Mouse (Mus musculus) stomach, postnatal 0 days (tissue): ENCODE data around the gene Mier1. TPM values are rescaled to one million over a fixed set of nuclear protein-coding genes. Genes with fewer than 3 reads are reported as not detected.
"Not testable (repeated sequence)": the region's sequence is repeated elsewhere in the genome, so short reads cannot be mapped to it uniquely, and the experiment has no call there.

Experiments
- ATAC-seq: fragments of 200-750 bp; cut with Nextera tagmentation; 2 replicates; pipeline ENCODE4 v1.8.0; 2017; ENCODE audit not compliant: low FRiP score, low TSS enrichment
- DNase-seq: peaks from one replicate; pipeline ENCODE4 v3.0.0-alpha.2; 2016; ENCODE audit warnings: low spot score
- H3K27ac ChIP-seq: fragments of 300-500 bp; sonication (generic); replicated peaks from 2 replicates; pipeline ENCODE4 v1.5.1; 2014; ENCODE audit warnings: mild to moderate bottlenecking, control low read depth
- H3K27me3 ChIP-seq: fragments of 300-500 bp; sonication (generic); 2 replicates; pipeline ENCODE4 v1.6.1; 2014; ENCODE audit warnings: low read length; ENCODE audit not compliant: control insufficient read depth, insufficient read depth
- H3K36me3 ChIP-seq: fragments of 300-500 bp; sonication (generic); 2 replicates; pipeline ENCODE4 v1.6.1; 2014; ENCODE audit warnings: low read length, mixed read lengths; ENCODE audit not compliant: control insufficient read depth, insufficient read depth
- H3K4me1 ChIP-seq: fragments of 300-500 bp; sonication (generic); replicated peaks from 2 replicates; pipeline ENCODE4 v1.6.1; 2014; ENCODE audit warnings: antibody characterized with exemption; ENCODE audit not compliant: control insufficient read depth, insufficient read depth
- H3K4me2 ChIP-seq: fragments of 300-500 bp; sonication (generic); replicated peaks from 2 replicates; pipeline ENCODE4 v1.6.1; 2014; ENCODE audit warnings: low read depth, mild to moderate bottlenecking, control low read depth, moderate library complexity
- H3K4me3 ChIP-seq: fragments of 300-500 bp; sonication (generic); 2 replicates; pipeline ENCODE4 v1.5.1; 2014; ENCODE audit warnings: low read depth, low read length, control low read depth
- H3K9ac ChIP-seq: fragments of 300-500 bp; sonication (generic); 2 replicates; pipeline ENCODE4 v1.6.1; 2014; ENCODE audit warnings: mild to moderate bottlenecking, low read length, control low read depth, mixed read lengths
- H3K9me3 ChIP-seq: fragments of 300-500 bp; sonication (generic); 2 replicates; pipeline ENCODE4 v1.6.1; 2016; ENCODE audit warnings: low read length; ENCODE audit not compliant: control insufficient read depth
- CTCF ChIP-seq: IDR thresholded peaks from 2 replicates; pipeline ENCODE4 v1.5.1; 2016; ENCODE audit warnings: antibody characterized with exemption, low read depth, mild to moderate bottlenecking, moderate library complexity
- EP300 ChIP-seq: optimal IDR thresholded peaks from 2 replicates; pipeline ENCODE3; 2016; ENCODE audit warnings: antibody characterized with exemption
- WGBS: fragments of 180-500 bp; shearing (Covaris S2); extraction: QIAGEN DNeasy Blood & Tissue Kit; methylation state at CpG from one replicate; pipeline ENCODE4 v1.1.7; 2014; 5-methylcytosine and 5-hydroxymethylcytosine counted together
- polyA plus RNA-seq: library from polyadenylated mRNA; unstranded; fragments of >200 nt; fragmentation: Nextera tagmentation; extraction: Ambion mirVana; gene quantifications from 2 replicates; pipeline ENCODE4 v1.2.1, GENCODE M21; 2015

Gene Mier1
- polyA plus RNA-seq, 1 experiment from 2014 or later = 31.1 TPM

- Histone ChIP-seq H3K36me3 (no peaks in the 10 kb centered on the region), H3K4me1 (no peaks in the 10 kb centered on the region; the same call in 1 of the 2 replicates), H3K9me3 (no peaks in the 10 kb centered on the region), H3K9ac (no peak overlapping the region), H3K4me2 (no peak overlapping the region), H3K4me3 (no peak overlapping the region), H3K27ac (no peak overlapping the region), H3K27me3 (no peaks in the 10 kb centered on the region)
- DNase-seq (no peak), ATAC-seq (no peak)
- WGBS = 74% methylated on average over 4 of the region's 4 CpGs
- TF ChIP-seq EP300 (no peak), CTCF (no peak)
These were observed 12.3 kb downstream of the Mier1 start for GRCm38 (mm10) chr4:103126533-103126932.

- H3K27ac ChIP-seq = no peak overlapping the region
- no peak overlapping the region for H3K4me2 ChIP-seq
- no peaks in the 10 kb centered on the region for H3K9me3 ChIP-seq
- peaks cover 5% of the 10 kb centered on the region; the same call in 1 of the 2 replicates for H3K36me3 ChIP-seq
- H3K27me3 ChIP-seq = no peaks in the 10 kb centered on the region
- H3K4me1 ChIP-seq = no peaks in the 10 kb centered on the region
- no peak for ATAC-seq
- WGBS = 37% methylated on average over 1 of the region's 1 CpGs
- TF ChIP-seq CTCF = no peak
- TF ChIP-seq EP300 = no peak
- no peak overlapping the region for H3K4me3 ChIP-seq
- DNase-seq = no peak
- no peak overlapping the region for H3K9ac ChIP-seq
These were observed 22.8 kb downstream of the Mier1 start for GRCm38 (mm10) chr4:103136946-103137345.

GRCm38 (mm10) chr4:103146339-103146738 lies 32.1 kb downstream of the Mier1 start:
- DNase-seq (peak; percentile 75), ATAC-seq (no peak)
- WGBS = 34% methylated on average over 5 of the region's 5 CpGs
- Histone ChIP-seq H3K4me1 (no peaks in the 10 kb centered on the region), H3K36me3 (peaks cover 16% of the 10 kb centered on the region; the same call in 1 of the 2 replicates), H3K9ac (no peak overlapping the region), H3K4me2 (no peak overlapping the region), H3K9me3 (no peaks in the 10 kb centered on the region), H3K27me3 (no peaks in the 10 kb centered on the region), H3K4me3 (no peak overlapping the region), H3K27ac (no peak overlapping the region)
- TF ChIP-seq EP300 (no peak), CTCF (peak; percentile 92)

- Histone ChIP-seq H3K4me2 (no peak overlapping the region), H3K27me3 (no peaks in the 10 kb centered on the region), H3K4me3 (no peak overlapping the region), H3K9ac (no peak overlapping the region), H3K27ac (no peak overlapping the region), H3K36me3 (peaks cover 14% of the 10 kb centered on the region; the same call in 1 of the 2 replicates), H3K9me3 (no peaks in the 10 kb centered on the region), H3K4me1 (no peaks in the 10 kb centered on the region)
- 75% methylated on average over 5 of the region's 5 CpGs for WGBS
- ATAC-seq (no peak), DNase-seq (no peak)
- TF ChIP-seq EP300 (no peak), CTCF (no peak)
These were observed 37.8 kb downstream of the Mier1 start for GRCm38 (mm10) chr4:103151946-103152345.

- no peak for ATAC-seq
- H3K9me3 ChIP-seq = no peaks in the 10 kb centered on the region
- no peak overlapping the region for H3K4me3 ChIP-seq
- no peak for DNase-seq
- no peak overlapping the region for H3K9ac ChIP-seq
- 95% methylated on average over 4 of the region's 4 CpGs for WGBS
- no peaks in the 10 kb centered on the region for H3K27me3 ChIP-seq
- no peak overlapping the region for H3K4me2 ChIP-seq
- H3K27ac ChIP-seq = no peak overlapping the region
- peaks cover 19% of the 10 kb centered on the region for H3K36me3 ChIP-seq
- TF ChIP-seq CTCF = no peak
- no peak for TF ChIP-seq EP300
- H3K4me1 ChIP-seq = no peaks in the 10 kb centered on the region
These were observed 44.6 kb downstream of the Mier1 start for GRCm38 (mm10) chr4:103158781-103159180.

- not testable (repeated sequence) for H3K27me3 ChIP-seq, H3K27ac ChIP-seq, H3K9me3 ChIP-seq, H3K36me3 ChIP-seq, DNase-seq, H3K4me3 ChIP-seq, H3K4me1 ChIP-seq, ATAC-seq, H3K4me2 ChIP-seq, H3K9ac ChIP-seq
- 76% methylated on average over 1 of the region's 1 CpGs for WGBS
These were observed 52.0 kb downstream of the Mier1 start for GRCm38 (mm10) chr4:103166198-103166597.
